Mouse (Mus musculus): ENCODE results near the gene Galm. TPM values are rescaled to one million over a fixed set of nuclear protein-coding genes. Genes with fewer than 3 reads are reported as not detected.
"Not testable (repeated sequence)": the region's sequence is repeated elsewhere in the genome, so short reads cannot be mapped to it uniquely, and the experiment has no call there.

Gene Galm
- total RNA-seq, 2 experiments from 2014 or later: 1.3 to 2.7 TPM

DNA sequence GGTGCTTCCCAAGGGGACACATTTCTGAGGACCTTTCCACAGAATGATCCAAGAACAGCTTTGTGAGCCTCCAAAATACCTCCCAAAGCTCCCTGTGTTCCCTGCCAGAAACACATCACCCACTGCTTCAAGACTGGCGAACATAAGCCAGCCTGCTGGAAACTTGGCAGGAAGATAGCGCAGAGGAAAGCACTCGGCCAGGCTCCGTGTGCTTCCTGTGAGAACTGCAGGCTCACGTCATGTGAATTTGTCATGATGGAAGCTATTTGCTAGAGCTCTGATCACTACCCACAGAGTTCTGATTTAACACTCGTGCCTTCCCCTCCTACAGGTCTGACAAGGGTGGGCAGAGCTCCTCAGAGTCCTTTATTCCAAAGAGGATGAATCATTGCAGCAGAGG is 38.5 kb downstream of the Galm start:
- DNase-seq: peak; percentile 49

DNA sequence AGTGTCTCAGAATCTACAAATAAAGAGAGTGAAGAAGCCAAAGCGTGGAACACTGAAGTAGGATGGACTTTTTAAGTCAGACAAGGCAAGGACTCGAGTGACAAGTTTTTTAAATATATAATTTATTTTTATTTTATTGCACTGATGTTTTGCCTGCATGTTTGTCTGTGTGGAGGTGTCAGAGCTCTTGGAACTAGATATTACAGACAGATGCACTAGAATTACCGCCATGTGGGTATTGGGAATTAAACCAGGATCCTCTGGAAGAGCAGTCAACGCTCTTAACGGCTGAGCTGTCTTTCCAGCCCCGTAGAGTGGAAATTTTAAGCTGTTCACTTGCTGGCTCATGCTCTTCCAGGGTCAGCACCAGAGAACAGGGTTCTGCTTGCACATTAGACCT is 39.1 kb downstream of the Galm start:
- DNase-seq: no peak

DNA sequence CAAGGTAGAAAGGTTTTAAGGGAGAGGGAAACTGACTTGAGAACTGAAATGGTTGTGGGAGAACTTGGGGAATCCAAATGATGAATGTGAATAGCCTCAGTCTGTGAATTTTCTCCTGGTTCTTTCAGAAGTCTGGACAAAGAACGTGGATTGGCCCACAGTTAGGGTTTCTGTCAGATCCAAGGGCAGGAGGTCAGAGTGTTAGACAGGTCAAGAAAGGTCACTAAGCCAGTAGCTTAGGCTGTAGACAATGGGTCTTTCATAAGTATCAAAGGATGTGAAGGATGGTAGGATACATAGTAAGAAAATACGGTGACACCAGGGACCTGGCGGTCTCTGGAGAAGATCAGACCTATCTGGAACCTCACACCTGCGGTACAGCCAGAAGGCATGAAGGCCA is 40.2 kb downstream of the Galm start:
- DNase-seq: no peak

DNA sequence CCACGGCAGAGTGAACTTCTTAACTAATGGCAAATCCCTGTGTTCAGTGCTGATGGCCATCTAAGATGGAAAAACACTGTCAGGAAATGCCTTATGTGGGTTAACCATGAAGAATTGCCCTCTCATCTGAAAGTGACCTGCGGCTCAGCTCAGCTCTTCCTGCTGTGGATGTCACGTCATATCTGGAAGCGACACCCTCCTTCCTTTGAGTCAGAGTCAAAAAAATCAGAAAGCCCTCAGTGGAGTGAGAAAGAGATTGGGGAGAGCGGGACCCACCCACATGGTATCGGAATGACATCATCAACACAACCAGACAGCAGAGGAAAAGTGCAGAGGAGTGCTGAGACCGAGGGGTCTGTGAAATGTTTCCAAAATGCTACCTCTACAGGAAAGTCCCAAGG is 40.6 kb downstream of the Galm start:
- no peak for DNase-seq

DNA sequence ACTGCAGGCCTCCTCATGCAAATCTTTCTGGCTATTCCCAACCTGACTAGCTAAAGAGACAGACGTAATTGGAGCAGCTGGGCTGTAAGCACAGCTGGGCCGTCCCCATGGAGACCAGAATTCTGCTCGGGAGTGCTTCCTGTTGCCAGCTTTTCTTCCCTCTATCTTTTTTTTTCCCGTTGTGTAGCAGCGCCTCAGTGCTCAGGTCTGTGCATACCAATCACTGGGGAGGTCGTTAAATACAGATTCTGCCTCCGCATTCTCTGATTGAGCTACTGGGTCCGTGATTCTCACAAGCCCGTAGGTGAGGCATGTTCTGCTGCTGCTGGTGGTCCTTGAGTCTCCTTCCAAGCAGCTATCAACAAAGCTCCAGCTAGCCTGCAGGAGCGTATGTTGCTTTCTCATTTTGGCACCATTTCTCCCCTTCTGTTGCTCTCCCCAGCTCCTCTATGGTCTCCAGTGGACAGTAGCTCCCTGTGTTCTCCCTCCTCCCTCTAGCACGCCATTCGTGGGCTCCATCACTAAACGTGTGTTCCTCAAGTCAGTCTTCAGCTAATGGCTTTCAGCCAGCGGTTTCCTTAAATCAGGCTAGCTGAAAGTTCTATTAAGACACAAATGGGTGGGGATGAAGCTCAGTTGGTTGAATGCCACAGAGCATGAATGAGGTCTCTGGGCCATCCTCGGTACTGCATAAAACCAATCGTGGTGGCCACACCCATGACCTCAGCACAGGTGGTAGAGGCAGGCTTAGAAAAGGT is 41.3 kb downstream of the Galm start:
- DNase-seq: peak; percentile 39

DNA sequence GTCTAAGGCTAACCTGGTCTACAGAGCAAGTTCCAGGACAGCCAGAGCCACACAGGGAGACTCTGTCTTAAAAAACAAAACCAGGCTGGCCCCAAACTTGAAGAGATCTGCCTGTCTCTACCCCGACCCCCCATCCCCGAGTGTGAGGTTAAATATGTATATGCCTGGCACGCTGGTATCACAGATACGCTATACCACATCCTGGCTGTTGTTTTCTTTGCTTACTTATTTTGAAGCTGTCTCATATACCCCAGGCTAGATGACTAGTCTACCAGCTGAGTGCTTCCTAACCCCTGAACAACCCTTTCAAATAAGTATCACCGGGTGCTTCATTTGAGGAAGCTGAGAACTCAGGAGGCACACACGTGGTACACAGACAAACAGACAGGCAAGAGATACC is 42.5 kb downstream of the Galm start:
- no peak for DNase-seq

DNA sequence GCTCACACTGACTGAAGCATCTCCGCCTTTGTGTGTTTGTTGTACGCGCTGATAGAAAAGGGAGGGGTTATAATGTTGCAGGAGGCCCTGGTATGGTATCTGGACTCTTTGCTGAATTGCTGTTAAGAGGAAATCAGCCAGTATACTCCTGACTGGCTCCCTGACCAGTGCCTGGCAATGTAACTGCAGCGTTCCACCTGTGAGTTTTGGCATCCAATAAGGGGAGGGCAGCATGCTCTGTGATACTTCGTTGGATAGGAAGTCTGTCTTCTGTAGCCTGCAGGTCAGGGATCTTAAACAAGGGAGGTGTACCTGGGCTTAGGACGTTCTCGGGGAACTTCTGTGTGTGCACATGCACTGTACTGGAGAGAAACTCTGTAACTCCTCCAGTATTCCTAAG is 43.7 kb downstream of the Galm start:
- DNase-seq: no peak

DNA sequence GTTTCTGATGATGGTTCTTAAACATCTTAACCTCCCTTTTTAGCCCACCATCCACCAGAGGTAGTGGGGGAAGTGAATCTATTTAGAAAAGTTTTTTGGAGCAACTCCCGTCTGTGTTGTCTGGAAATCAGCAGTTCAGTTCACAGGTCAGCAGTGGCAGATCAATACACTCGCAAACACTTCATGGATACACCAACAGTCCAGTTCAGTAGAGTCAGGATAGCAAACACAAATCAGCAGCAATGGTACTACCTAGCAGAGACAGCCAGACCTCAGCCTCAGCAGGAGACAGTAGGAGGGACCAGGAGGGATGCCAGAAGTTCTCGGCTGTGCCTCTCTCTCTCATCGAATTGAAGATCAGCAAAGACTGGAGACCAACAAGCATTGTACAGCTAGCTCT is 44.7 kb downstream of the Galm start:
- DNase-seq: no peak

DNA sequence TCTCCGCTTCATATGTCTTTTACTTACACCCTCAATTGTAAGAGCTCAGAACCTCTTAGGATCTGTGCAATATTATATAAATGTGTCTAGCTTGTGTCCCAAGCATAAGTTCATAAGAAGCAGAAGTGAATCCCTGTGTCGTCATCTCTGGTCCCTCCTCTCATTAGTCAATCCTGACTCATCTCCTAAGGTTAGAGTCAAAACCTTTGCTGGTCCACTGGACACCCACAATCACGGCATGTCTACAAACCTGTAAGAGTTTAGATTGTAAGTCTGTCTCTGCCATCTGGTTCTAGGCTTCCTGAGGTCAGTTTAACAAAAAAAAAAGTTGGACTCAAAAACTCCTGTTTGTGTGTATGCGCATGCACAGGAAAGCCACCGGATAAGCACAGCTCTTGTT is 45.5 kb downstream of the Galm start:
- DNase-seq: no peak

DNA sequence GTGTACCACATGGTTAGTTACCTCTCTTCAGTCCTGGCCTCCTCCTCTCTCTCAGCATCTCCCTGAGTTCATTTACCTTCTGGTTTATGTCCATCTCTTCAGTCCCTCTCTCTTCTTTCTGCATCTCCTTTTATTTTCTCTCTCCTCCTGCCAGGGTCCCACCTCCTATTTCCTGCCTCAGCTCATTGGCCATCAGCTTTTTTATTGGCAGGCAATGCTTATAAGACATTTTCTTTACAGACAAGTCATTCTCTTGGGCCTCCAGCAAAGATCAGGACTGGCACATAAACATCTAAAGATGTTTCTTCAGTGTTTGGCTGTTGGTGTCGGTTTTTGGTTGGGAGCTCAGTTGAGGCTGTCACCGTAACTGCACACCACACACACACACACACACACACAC is 46.4 kb downstream of the Galm start:
- no peak for DNase-seq

DNA sequence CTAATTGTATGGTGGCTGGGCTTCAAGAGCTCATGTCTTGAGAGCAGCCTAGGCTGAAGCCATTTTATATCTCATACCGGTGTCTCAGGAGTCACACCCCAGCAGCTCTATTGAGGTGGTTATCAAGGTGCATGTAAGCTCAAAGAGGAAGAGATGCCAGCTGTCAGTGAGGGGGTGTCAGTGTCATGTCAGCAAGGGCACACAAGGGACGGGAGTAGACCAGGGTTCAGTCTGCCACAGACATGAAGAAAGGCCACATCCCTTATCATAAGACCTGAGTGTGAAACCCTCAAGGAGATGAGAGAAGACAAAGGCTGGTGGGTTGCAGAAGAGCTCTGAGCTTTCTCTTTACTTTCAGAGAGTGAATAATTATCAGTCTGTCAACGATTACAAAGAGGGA is 46.9 kb downstream of the Galm start:
- DNase-seq: no peak

DNA sequence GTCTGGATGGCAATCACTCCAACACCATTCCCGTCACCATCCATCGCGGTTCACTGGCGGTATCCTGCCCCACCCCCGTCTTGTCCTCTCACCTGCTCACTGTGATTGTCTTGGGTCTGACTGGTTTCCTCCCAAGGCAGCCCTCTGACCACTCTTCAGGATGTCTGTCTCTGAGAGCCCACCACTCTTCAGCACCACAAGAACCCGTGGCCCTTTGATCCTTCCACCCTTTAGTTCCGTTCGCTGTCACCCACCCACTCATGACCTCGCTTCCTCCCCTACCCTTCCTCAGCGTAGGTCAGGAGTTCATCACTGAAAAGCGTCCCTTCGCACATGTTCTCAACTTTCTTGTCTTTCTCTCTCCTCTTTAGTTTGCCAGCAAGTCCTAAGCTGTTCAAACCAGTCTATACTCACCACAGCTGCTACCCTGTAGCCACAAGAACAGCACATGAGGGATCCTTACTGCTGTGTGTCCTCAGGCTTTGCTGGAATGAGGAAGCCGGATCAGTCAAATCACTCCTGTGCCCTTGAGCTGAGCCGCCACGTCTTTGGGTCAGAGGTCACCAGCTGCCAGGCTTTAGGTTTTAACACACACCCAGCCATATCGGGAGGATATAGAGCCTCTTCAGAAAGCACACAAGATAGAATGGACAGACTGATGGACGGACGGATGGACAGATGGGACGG is 47.6 kb downstream of the Galm start:
- DNase-seq: no peak

DNA sequence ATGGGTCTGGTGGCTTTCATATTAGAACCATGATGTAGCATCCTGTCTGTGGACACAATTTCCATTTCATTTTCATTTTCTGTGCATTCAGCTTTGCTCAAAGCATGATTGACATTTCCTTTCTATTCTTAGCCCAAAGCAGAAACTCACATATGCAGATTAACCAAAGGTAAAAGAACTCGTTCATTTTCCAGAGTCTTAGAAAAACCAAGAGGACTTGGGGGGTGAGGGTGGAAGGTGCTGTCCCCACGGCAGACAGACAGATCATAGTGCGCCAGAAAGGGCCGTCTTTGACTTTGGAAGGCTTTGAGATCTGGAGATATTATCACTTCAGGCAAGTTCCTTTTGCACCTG is 48.1 kb downstream of the Galm start:
- no peak for DNase-seq

DNA sequence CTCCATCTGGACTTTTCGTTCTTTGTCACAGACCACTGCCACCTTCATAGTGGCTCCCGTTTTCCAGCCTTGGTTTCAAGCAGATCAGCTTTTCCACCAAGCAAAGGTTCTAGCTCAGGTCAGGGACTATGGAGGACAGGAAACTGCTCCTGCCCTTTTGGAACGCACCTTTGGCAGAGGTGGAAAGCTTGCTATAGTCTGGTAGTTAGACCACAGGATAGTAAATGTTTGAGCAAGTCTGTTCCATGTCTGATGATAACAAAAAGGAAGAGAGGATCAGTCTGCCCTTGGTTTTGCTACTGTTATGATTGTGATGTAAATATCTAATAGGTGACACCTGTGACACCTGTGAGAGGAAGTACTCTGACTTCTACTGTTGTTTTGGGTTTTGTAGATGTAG is 48.7 kb downstream of the Galm start:
- no peak for DNase-seq

DNA sequence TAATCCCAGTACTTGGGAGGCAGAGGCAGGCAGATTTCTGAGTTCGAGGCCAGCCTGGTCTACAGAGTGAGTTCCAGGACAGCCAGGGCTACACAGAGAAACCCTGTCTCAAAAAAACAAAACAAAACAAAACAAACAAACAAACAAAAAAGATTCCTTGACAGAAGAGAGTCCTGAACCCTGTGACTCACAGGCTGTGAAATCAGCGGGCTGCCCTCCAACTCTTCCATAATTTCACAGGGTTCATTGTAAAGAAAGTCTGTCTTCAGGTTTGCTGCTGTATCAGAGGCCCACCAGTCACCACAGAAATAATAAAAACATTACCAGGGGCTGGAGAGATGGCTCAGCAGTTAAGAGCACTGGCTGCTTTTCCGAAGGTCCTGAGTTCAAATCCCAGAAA is 51.6 kb downstream of the Galm start:
- DNase-seq: not testable (repeated sequence)

DNA sequence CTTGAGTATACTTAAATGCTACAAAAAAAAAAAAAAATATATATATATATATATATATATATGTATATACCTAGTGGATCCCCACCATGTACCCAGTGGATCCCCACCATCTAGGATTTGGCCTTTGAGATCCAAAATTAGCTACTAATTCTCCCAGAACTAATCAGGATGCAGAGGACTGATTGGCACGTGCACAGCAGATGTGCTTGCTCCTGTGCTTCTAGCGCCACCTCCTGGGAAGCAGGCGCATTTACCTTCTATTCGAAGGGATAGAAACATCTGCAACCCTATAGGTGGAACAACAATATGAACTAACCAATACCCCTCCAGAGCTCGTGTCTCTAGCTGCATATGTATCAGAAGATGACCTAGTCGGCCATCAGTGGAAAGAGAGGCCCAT is 52.7 kb downstream of the Galm start:
- DNase-seq: peak; percentile 38

DNA sequence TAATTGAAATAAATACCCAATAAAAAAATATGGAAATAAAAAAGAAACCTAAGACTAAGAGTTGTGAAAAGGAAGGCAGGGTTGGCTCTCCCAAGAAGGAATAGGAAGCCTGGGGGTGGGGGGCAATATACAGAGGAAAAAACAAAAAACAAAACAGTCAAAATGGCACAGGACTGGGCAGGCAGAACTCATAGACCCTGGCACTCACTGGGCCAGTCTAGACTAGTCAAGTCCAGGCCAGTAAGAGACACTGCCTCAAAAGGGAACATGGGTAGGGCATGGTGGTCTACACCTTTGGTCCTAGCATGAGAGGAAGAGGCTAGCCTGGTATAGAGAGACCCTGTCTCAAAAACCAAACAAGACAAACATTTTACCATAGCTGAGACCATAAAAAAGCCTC is 53.2 kb downstream of the Galm start:
- DNase-seq: no peak

DNA sequence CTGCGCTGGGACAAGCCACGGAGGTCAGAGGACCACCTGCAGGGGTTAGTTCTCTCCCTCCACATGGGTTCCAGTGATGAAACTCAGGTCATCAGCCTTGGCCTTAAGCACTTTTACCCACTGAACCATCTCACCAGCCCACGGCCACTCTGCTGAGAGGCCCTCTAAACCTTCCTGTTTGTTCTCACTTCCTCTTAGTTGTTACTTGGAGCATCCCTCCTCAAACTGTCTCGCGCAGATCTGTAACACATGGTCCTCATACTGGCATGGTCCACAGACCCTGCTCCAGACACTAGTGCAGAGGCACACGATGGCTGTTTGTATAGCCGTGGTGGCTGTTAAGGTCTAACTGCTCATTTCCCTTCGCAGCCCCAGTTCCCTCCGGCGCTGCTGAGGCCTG is 56.3 kb downstream of the Galm start:
- no peak for DNase-seq

DNA sequence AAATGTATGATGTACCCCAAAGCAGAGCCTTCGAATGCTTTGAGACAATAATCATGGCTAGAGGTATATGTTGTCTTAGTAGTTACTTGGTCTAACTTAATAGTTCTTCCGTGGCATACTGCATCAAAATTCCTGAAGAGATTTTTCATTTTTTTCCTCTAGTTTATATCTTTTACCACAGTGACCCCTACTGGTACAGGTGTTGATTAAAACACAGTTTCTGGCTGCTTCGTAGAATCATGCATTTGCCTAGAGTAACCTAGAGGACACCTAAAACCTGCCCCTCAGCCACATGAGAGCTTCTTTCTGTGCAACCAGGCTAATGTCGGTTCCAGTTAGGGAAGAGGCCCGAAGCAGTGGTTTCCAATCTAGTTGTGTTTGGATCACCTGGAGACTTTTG is 65.8 kb downstream of the Galm start:
- no peak for DNase-seq

DNA sequence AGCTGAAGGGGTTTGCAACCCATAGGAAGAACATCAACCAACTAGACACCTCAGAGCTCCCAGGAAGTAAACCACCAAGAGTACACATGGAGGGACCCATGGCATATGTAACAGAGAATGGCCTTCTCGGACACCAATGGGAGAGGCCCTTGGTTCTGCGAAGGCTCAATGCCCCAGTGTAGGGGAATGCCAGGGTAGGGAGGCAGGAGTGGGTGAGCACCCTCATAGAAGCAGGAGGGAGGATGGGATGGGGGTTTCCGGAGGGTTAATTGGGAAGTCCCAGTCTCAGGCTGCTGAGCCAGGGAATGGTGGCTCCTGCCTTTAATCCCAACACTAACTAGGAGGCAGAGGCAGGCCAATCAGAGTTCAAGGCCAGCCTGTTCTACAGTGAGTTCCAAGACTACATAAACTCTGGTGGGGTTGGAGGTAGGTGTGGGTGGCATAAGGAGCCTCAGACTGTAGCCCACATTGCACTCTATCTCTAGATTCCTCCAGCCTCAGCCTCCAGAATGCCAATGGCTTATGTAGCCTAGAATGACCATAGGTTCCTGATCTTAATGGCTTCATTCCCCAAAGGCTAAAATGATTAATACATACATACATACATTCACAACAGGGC is 72.0 kb downstream of the Galm start:
- DNase-seq: no peak

DNA sequence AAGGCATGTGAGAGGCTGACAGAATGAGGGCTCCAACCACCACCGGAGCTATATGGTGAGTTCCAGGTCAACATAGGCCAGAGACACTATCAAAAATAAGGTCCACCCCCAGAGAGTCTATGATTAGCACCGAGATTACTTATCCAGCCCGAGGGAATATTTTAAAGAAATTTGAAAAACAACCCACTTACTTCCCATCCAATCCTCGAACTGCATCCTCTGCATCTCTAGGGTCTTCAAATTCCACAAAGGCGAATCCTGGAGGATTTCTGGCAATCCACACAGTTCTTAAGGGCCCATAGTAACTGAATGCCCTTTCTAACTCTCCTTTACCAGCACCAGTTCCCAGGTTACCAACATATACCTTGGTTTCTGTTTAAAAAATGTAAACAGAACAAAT is 78.4 kb downstream of the Galm start:
- no peak for DNase-seq

DNA sequence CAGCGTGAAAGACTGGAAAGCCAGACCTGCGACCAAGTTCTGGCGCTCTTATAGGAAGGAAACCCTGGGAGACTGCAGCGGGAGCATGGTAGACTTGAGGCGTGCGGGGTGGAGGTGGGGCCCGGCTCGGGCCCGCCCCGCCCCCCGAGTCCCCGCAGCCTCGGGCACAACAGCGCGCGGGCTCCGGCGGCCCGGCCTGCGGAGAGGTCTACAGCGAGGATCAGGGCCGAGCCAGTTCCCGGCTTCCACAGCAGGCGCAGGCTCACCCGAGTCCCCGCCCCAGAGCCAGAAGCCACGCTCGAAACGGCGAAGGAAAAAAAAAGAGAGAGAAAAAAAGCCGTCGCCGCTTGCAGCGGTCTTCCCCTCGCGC is 79.0 kb downstream of the Galm start:
- no peak for DNase-seq

DNA sequence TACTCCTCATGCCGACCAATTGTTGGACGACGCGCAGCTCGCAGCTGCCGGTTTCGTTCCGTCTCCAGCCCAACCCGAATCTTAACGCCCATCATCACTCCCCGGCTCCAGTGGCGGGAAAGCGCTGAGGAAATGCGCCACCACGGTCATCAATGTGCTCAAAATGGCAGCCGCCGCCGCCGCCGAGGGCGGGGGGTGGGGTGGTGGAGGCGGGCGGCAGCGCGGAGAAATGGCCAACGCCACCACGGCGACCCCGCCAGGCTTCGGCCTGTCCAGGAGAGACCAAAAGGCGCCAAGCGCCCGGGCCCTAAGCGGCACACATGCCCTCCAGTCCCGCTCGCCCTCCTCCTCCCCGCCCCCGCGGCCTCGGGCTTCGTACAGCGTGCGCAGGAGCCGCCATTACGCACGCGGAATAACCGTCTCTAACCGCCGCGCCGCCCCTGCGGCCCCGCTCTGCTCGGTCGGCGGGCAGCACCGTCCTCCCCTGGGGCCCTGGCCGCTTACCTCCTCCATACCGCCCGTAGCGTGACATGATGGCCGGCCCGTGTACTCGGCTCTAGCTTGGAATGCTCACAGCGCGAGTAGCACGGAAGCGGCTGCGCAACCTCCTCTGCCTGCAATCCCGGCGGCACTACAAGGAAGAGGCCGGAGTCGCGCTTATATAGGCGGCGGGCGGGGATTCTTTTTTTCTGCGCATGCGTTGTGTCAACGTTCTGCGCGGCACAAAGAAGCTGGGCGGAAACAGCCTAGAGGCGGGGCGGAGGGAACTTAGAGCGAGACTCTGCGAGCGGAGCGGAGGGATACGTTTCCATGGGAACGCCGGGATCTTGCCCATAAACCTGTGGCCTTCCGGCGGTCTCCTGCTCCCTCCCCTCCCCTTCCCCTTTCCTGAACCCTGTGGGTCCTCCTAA is 79.7 kb downstream of the Galm start, which contains the start of the genes Srsf7 and Ttc39d:
Gene Srsf7, minus strand, starts transcription at position 637 of the 911 bp plus-strand sequence.
Gene Ttc39d, plus strand, starts transcription at position 790 of the 911 bp plus-strand sequence.
- DNase-seq: peak; percentile 97
